Mouse (Mus musculus) ovary, postnatal 14 days (tissue): Measurements from ENCODE around the gene Cyb5r2.
A peak's percentile ranks its signal among the peaks of the same experiment; 100 is the strongest.

Experiments used
- DNase-seq: peaks from one replicate; pipeline ENCODE4 v3.0.0; 2022; ENCODE audit warnings: low spot score

The Cyb5r2 gene

GRCm38 (mm10) chr7:107722536-107722935 lies 35.3 kb downstream of the Cyb5r2 start:
- no peak for DNase-seq

- DNase-seq: no peak
These were observed 37.1 kb downstream of the Cyb5r2 start for GRCm38 (mm10) chr7:107720771-107721170.

GRCm38 (mm10) chr7:107714067-107714466 lies 43.8 kb downstream of the Cyb5r2 start:
- no peak for DNase-seq

GRCm38 (mm10) chr7:107712743-107713142 lies 45.1 kb downstream of the Cyb5r2 start:
- no peak for DNase-seq

- peak; percentile 70 for DNase-seq
These were observed 49.2 kb downstream of the Cyb5r2 start for GRCm38 (mm10) chr7:107708491-107709112.

- no peak for DNase-seq
These were observed 50.2 kb downstream of the Cyb5r2 start for GRCm38 (mm10) chr7:107707650-107708049.

- no peak for DNase-seq
These were observed 51.9 kb downstream of the Cyb5r2 start for GRCm38 (mm10) chr7:107705941-107706340.

- DNase-seq: no peak
These were observed 55.1 kb downstream of the Cyb5r2 start for GRCm38 (mm10) chr7:107702461-107703380.

- DNase-seq: no peak
These were observed 57.2 kb downstream of the Cyb5r2 start for GRCm38 (mm10) chr7:107700646-107701045.

GRCm38 (mm10) chr7:107699926-107700325 lies 57.9 kb downstream of the Cyb5r2 start:
- DNase-seq: no peak
